Mouse (Mus musculus): Measurements from ENCODE around the gene Tpx2.

The Tpx2 gene

DNA sequence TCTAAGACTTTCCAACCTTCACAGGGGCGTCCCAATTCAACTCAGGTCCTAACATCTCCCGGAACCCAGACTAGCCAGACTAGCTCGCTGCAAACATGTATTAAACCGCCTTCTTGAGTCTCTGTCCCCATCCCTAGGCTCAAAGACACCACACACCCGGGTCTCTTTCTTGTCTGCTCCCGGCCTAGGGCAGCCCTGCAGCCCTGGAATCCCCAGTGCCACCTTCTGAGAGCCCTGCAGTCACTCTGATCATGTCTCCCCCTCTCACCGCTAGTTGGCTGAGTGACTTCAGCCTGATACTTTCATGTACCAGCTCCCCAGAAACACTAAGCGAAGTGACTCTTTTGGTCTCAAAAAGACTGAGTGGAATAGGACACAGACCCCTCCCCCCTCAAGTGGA, 95.8 kb downstream of the Tpx2 start:
- no peak for DNase-seq (ENCODE audit: low read depth, low spot score)

DNA sequence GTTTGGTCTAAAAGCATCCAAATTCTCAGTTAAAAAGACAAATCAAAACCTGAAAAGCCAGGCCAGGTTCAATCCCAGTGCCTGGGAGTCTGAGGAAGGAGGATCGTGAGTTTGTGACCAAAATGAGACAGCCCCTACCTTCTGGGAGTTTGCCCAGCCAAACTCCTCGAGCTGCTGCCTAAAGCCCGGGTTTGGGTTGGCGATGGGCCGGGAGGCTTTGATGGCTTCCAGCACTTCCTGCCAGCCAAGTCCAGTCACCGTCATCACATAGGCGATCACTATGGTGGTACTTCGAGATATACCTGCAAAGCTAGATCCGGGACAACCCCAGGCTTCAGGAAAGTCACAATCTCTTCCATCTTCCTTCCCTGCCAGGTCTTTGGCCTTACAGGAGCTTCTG, 96.2 kb downstream of the Tpx2 start:
- no peak for DNase-seq (ENCODE audit: low read depth, low spot score)
